Mouse (Mus musculus) R1 (cell line): ENCODE results near the gene Dock3.
A peak's percentile ranks its signal among the peaks of the same experiment; 100 is the strongest.

ENCODE experiments used
- DNase-seq: peaks from one replicate; pipeline ENCODE4 v3.0.0-alpha.2; 2018; ENCODE audit warnings: low read depth, low spot score

Dock3 gene

GRCm38 (mm10) chr9:106888346-106888745, 343.4 kb downstream of the Dock3 start:
- DNase-seq, result no peak

DNA sequence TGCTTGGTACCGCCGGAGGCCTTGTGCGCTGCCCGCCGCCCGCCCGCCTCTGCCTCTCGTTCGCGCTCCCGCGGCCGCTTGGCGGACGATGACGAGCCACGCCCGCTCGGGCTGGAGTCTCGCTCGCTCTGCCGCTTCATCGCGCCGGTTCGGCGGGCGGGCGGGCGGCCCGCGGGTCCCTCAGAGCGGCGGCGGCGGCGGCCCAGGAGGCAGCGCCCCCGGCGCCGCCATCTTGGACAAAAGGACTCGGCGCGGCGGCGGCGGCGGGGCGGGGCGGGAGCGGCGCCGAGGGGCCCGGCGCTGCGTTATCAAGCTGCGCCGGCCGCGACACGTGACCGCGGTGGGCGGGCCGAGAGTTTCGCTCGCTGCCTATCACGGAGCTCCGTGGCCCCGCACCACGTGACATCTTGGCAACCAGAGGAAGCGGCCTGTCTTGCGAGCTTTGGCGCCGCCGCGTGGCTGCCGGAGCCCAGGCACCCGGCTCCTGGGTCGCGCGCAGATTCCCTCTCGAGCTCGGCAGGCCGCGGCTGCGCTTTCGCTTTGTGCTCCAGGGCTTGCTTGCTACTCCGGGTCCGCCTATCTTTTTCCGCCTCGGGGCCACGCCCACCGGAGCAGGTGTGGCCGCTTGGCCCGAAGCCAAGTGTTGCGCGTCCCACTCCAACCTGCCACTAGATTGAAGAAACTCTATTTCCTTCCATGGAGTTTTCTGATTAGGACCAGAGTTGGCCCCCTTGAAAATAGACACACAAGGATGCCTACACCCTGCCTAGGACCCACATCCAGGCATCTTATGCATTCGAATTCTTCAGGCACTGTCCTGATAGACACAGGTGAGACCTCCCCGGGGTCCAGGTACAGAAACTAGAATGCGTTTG, 344.6 kb downstream of the Dock3 start, which contains the start of gene Rbm15b:
Gene Rbm15b (minus strand): TSS at position 601 of the 875 bp plus-strand sequence.
- peak; percentile 98 for DNase-seq

- peak; percentile 52 for DNase-seq
These were observed 345.6 kb downstream of the Dock3 start for GRCm38 (mm10) chr9:106885901-106886731.

DNA sequence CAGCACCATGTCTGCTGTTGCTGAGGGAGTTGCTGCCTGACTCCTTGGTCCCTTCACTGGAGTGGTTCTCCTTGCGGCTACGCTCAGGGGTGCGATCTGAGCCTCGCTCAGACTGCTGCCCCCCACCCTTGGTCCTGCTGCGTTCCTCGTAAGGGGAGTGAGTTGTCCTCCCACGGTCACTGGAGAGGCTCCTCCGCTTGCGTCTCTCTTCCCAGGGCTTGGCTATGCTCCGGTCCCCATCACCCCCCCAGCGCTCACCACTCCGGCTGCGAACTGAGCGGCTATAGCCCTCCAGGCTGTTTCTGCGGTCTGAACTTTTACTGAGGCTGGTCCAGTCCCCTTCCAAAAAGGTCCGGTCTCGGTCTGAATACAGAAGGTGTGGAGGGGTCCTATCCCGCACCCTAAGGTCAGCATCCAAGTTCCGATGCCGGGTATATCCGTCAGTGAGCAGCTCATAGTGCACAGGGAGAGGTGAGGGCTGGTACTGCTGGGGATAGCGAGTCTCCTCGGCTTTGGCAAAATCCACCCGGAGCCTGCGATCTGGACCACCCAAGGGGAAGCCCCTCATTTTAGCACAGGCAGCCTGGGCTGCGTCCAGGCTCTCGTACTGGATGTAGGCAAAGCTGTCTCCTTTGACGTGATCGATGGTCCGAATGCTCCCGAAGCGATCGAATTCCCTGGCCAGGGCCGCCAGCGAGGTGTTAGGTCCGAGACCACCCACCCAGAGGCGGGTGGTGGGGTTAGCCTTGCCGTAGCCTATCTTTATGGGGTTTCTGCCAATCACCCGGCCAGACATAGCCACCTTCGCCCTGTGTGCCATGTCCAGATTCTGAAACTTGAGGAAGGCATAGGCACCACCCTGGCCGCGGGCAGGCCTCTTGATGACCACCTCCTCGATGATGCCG, 346.5 kb downstream of the Dock3 start:
- no peak for DNase-seq

GRCm38 (mm10) chr9:106884306-106884705, 347.4 kb downstream of the Dock3 start:
- peak; percentile 52 for DNase-seq

- no peak for DNase-seq
These were observed 348.6 kb downstream of the Dock3 start for GRCm38 (mm10) chr9:106883085-106883484.

- no peak for DNase-seq
These were observed 349.5 kb downstream of the Dock3 start for GRCm38 (mm10) chr9:106882176-106882575.

DNA sequence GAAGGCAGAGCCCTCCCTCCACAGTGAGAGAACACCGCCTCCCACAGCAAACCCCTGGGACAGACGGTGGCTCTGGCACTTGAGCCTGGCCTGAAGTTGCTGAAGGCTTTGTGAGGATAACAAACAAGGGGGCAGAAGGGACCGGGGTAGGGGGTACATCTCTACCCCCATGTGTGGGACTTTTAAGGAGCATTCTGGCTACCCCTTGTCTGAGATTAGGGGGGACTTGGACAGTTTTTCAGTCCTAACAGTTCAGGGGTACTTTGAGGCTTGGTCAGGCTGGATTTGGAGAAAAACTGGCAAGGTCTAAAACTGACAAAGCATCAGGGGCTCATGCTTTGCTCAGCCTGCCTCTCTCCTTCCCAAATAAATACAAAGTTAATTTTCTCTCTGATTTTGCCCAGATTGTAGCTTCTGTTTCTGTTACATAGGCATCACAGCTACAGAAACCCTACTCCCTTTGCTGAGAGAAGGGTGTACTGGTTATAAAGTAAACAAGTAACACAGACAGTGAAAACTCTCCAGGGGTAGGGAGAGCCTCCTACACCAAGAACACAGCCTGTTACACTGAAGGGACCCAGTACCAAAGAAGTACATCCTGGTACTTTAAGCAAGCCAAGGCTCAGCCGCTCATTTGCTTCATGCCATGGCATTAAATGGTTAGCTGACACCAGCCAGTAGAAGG, 350.5 kb downstream of the Dock3 start:
- DNase-seq, result no peak

- DNase-seq, result no peak
These were observed 352.2 kb downstream of the Dock3 start for GRCm38 (mm10) chr9:106879471-106879870.

- no peak for DNase-seq
These were observed 355.0 kb downstream of the Dock3 start for GRCm38 (mm10) chr9:106876666-106877065.

DNA sequence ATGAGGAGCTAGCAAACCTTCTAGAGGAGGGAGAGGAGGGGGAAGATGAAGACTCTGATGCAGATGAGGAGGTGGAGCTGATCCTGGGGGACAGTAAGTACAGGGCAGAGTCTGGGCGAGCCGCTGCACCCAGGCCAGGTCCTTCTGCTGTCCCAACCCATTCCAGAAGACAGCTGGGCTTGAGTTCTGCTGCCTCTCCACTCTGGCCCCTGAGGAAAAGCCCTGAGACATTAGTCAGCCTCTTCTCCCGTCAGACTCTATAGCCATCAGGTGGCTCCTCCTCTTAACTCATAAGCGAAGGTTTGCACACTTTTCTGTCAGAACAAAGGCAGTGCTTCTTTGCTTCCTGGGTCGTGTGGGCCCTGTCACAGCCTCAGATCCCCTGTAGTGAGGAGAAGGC, 357.5 kb downstream of the Dock3 start:
- DNase-seq, result no peak

DNA sequence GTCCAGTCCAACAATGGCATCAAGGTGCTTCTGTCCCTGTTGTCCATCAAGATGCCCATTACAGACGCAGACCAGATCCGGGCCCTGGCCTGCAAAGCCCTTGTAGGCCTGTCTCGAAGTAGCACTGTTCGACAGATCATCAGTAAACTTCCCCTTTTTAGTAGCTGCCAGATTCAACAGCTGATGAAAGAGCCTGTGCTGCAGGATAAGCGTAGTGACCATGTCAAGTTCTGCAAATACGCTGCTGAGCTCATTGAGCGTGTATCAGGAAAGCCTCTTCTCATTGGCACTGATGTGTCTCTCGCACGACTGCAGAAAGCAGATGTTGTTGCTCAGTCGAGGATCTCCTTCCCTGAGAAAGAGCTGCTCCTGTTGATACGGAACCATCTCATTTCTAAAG, 373.7 kb downstream of the Dock3 start:
- DNase-seq, result no peak

DNA sequence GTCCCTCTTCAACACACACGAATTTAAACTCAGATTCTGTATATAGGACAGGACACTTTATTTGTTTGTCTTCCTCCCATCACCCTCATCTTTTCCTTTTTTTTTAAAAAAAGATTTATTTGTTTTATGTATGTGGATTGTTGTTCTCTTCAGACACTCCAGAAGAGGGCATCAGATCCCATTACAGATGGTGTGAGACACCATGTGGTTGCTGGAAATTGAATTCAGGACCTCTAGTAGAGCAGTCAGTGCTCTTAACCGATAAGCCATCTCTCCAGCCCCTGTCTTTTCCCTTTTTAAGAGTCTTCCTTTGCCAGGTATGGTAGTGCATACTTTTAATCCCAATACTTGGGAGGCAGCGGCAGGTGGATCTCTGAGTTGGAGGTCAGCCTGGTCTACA, 375.0 kb downstream of the Dock3 start:
- DNase-seq, result no peak
